Mouse (Mus musculus) layer of hippocampus, postnatal 14 days (tissue): Measurements from ENCODE around the gene Lmln. TPM values are rescaled to one million over a fixed set of nuclear protein-coding genes. Genes with fewer than 3 reads are reported as not detected.
"Not testable (repeated sequence)": the region's sequence is repeated elsewhere in the genome, so short reads cannot be mapped to it uniquely, and the experiment has no call there.

ENCODE experiments used
- DNase-seq, 2 experiments: peaks; one replicate each; pipeline ENCODE4 v3.0.0; 2021 to 2022; ENCODE audit warnings: low spot score in 2 of 2, mixed read lengths in 1 of 2
- microRNA-seq, 2 experiments: library from miRNA; unstranded; fragments of <30 nt; microRNA quantifications; one replicate each; pipeline ENCODE4 v1.2.0; 2021
- total RNA-seq, 2 experiments: library from RNA; stranded (reverse); gene quantifications; 2 replicates each; pipeline ENCODE4 v1.2.3; 2021

Lmln gene
- total RNA-seq, 2 experiments from 2014 or later, result 13.2 to 15.2 TPM

DNA sequence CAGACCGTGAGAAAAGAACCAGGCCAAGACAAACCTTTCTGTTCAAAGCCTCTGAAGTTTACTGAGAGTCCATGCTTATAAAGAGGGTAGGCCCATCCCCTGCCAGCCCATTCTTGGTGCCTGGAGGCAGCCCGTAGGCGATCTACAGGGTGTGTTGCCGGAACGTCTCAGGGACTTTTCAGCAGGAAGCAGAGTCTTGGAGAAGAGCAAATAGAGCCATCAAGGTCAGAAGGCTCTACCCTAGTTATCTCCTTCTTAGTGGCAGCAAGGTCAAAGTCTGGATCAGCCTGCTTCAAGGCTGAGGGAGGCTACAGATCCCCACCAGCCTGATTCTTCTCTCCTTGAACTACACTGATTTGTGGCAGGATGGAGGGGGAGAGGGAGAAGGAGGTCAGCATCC, 114.5 kb downstream of the Lmln start:
- not testable (repeated sequence) for DNase-seq

Small RNAs within 50 kb of the gene (microRNA-seq; reads per million reads assigned to microRNA genes)
- gene Gm22231 (0 reads per million in 2 experiments), gene Mir1947 (2.5 to 3.7 reads per million in 2 experiments)

Other genes starting within 250 kb of the Lmln start
- 100 to 1,000 TPM; 111 to 121 TPM for gene Fyttd1, start 185.0 kb upstream of the Lmln start, total RNA-seq
- gene Rubcn, start 184.8 kb upstream of the Lmln start, total RNA-seq, result 10 to 100 TPM; 54.4 to 58.6 TPM
- 10 to 100 TPM; 36.0 to 42.8 TPM for gene Lrch3, start 148.4 kb upstream of the Lmln start, total RNA-seq
- gene Iqcg, start 6.3 kb upstream of the Lmln start, total RNA-seq, result 1 to 10 TPM; 4.5 to 8.7 TPM
- 100 to 1,000 TPM; 237 to 253 TPM for gene Rpl35a, start 6.1 kb upstream of the Lmln start, total RNA-seq
- 10 to 100 TPM; 22.2 to 24.5 TPM for gene Osbpl11, start 122.5 kb downstream of the Lmln start, total RNA-seq
- 10 to 100 TPM; 47.2 to 50.5 TPM for gene Snx4, start 188.9 kb downstream of the Lmln start, total RNA-seq